Mouse (Mus musculus) kidney, postnatal 0 days (tissue): ENCODE measurements around the gene Zbtb39. TPM values are rescaled to one million over a fixed set of nuclear protein-coding genes. Genes with fewer than 3 reads are reported as not detected.

Experiments used
- ATAC-seq: fragments of 200-750 bp; cut with Nextera tagmentation; replicated peaks from 2 replicates; pipeline ENCODE4 v1.8.0; 2017; ENCODE audit warnings: low read depth, moderate number of reproducible peaks, moderate TSS enrichment, moderate library complexity; ENCODE audit not compliant: low FRiP score
- DNase-seq: peaks from one replicate; pipeline ENCODE4 v3.0.0-alpha.2; 2016; ENCODE audit warnings: low spot score
- H3K27ac ChIP-seq: fragments of 300-500 bp; sonication (generic); 2 replicates; pipeline ENCODE4 v1.5.1; 2014; ENCODE audit warnings: mild to moderate bottlenecking
- H3K27me3 ChIP-seq: fragments of 300-500 bp; sonication (generic); 2 replicates; pipeline ENCODE4 v1.6.1; 2014; ENCODE audit warnings: low read length, mixed read lengths; ENCODE audit not compliant: insufficient read depth
- H3K36me3 ChIP-seq: fragments of 300-500 bp; sonication (generic); 2 replicates; pipeline ENCODE4 v1.6.1; 2014; ENCODE audit warnings: low read length, mixed read lengths; ENCODE audit not compliant: insufficient read depth
- H3K4me1 ChIP-seq: fragments of 300-500 bp; sonication (generic); replicated peaks from 2 replicates; pipeline ENCODE4 v1.6.1; 2014; ENCODE audit warnings: antibody characterized with exemption, low read length, mixed read lengths; ENCODE audit not compliant: insufficient read depth
- H3K4me2 ChIP-seq: fragments of 300-500 bp; sonication (generic); 2 replicates; pipeline ENCODE4 v1.6.1; 2014; ENCODE audit warnings: mild to moderate bottlenecking, low read length, moderate library complexity, mixed read lengths
- H3K4me3 ChIP-seq: fragments of 300-500 bp; sonication (generic); replicated peaks from 2 replicates; pipeline ENCODE4 v1.5.1; 2014; ENCODE audit warnings: low read depth, low read length
- H3K9ac ChIP-seq: fragments of 300-500 bp; sonication (generic); 2 replicates; pipeline ENCODE4 v1.6.1; 2014; ENCODE audit warnings: low read depth, low read length
- H3K9me3 ChIP-seq: fragments of 300-500 bp; sonication (generic); replicated peaks from 2 replicates; pipeline ENCODE4 v1.6.1; 2016; ENCODE audit warnings: low read length, inconsistent platforms, mixed read lengths
- CTCF ChIP-seq: IDR thresholded peaks from 2 replicates; pipeline ENCODE4 v1.5.1; 2016; ENCODE audit warnings: antibody characterized with exemption, low read depth, mild to moderate bottlenecking, moderate library complexity
- WGBS: fragments of 180-500 bp; shearing (Covaris S2); extraction: QIAGEN DNeasy Blood & Tissue Kit; methylation state at CpG from one replicate; pipeline ENCODE4 v1.1.7; 2014; 5-methylcytosine and 5-hydroxymethylcytosine counted together
- polyA plus RNA-seq: library from polyadenylated mRNA; unstranded; fragments of >200 nt; fragmentation: Nextera tagmentation; extraction: Ambion mirVana; gene quantifications from 2 replicates; pipeline ENCODE4 v1.2.1, GENCODE M21; 2015

Zbtb39 gene
- polyA plus RNA-seq, 1 experiment from 2014 or later = 2.8 TPM

- Histone ChIP-seq H3K27ac (peak overlapping the region; percentile 92), H3K9ac (peak overlapping the region; percentile 98), H3K4me1 (no peaks in the 10 kb centered on the region), H3K4me3 (peak overlapping the region; percentile 97), H3K9me3 (no peaks in the 10 kb centered on the region), H3K36me3 (peaks cover 34% of the 10 kb centered on the region), H3K27me3 (no peaks in the 10 kb centered on the region), H3K4me2 (peak overlapping the region; percentile 69)
- no peak for TF ChIP-seq CTCF
- under 1% methylated on average over 48 of the region's 55 CpGs for WGBS
- DNase-seq (no peak), ATAC-seq (no peak; the same call in 1 of the 2 replicates)
Observed at GRCm38 (mm10) chr10:127739661-127740161, 373 bp downstream of the Zbtb39 start.

GRCm38 (mm10) chr10:127744661-127745060 is 5.3 kb downstream of the Zbtb39 start:
- DNase-seq = peak; percentile 68
- peak; percentile 2; the same call in 1 of the 2 replicates for ATAC-seq
- Histone ChIP-seq H3K27me3 (no peaks in the 10 kb centered on the region), H3K4me1 (peaks cover 8% of the 10 kb centered on the region; the same call in 1 of the 2 replicates), H3K27ac (no peak overlapping the region), H3K9me3 (no peaks in the 10 kb centered on the region), H3K4me2 (no peak overlapping the region), H3K9ac (no peak overlapping the region), H3K4me3 (no peak overlapping the region), H3K36me3 (peaks cover 43% of the 10 kb centered on the region)
- 80% methylated on average over 5 of the region's 5 CpGs for WGBS
- TF ChIP-seq CTCF = peak; percentile 76

- 59% methylated on average over 5 of the region's 5 CpGs for WGBS
- no peak overlapping the region for H3K4me3 ChIP-seq
- H3K27ac ChIP-seq = no peak overlapping the region
- H3K27me3 ChIP-seq = no peaks in the 10 kb centered on the region
- peaks cover 43% of the 10 kb centered on the region for H3K36me3 ChIP-seq
- no peaks in the 10 kb centered on the region for H3K9me3 ChIP-seq
- ATAC-seq = no peak
- no peak overlapping the region for H3K9ac ChIP-seq
- H3K4me1 ChIP-seq = peaks cover 13% of the 10 kb centered on the region; the same call in 1 of the 2 replicates
- H3K4me2 ChIP-seq = no peak overlapping the region
- TF ChIP-seq CTCF = no peak
- DNase-seq = no peak
Observed at GRCm38 (mm10) chr10:127745886-127746285, 6.5 kb downstream of the Zbtb39 start.

GRCm38 (mm10) chr10:127747254-127747653 is 7.9 kb downstream of the Zbtb39 start:
- Histone ChIP-seq H3K36me3 (peaks cover 33% of the 10 kb centered on the region), H3K9ac (no peak overlapping the region), H3K4me3 (no peak overlapping the region), H3K9me3 (no peaks in the 10 kb centered on the region), H3K27me3 (no peaks in the 10 kb centered on the region), H3K27ac (peak overlapping the region; percentile 20; the same call in 1 of the 2 replicates), H3K4me2 (no peak overlapping the region), H3K4me1 (peaks cover 13% of the 10 kb centered on the region; the same call in 1 of the 2 replicates)
- DNase-seq = no peak
- TF ChIP-seq CTCF = no peak
- ATAC-seq = no peak
- WGBS = 79% methylated on average over 8 of the region's 8 CpGs

GRCm38 (mm10) chr10:127748847-127749612 is 9.7 kb downstream of the Zbtb39 start:
- Histone ChIP-seq H3K9me3 (no peaks in the 10 kb centered on the region), H3K4me2 (peak overlapping the region; percentile 30), H3K27ac (peak overlapping the region; percentile 85), H3K4me3 (0 out of 2 replicates have a peak overlapping the region, but pooled peaks have one; percentile 4), H3K27me3 (no peaks in the 10 kb centered on the region), H3K4me1 (peaks cover 13% of the 10 kb centered on the region; the same call in 1 of the 2 replicates), H3K36me3 (peaks cover 15% of the 10 kb centered on the region), H3K9ac (0 out of 2 replicates have a peak overlapping the region, but pooled peaks have one; percentile 13)
- TF ChIP-seq CTCF = no peak
- peak; percentile 86 for DNase-seq
- 5% methylated on average over 8 of the region's 8 CpGs for WGBS
- ATAC-seq = peak; percentile 42

- Histone ChIP-seq H3K4me1 (peaks cover 23% of the 10 kb centered on the region; the same call in 1 of the 2 replicates), H3K4me3 (peak overlapping the region; percentile 20), H3K36me3 (peaks cover 7% of the 10 kb centered on the region), H3K4me2 (peak overlapping the region; percentile 30), H3K27ac (peak overlapping the region; percentile 85), H3K9me3 (no peaks in the 10 kb centered on the region), H3K27me3 (no peaks in the 10 kb centered on the region), H3K9ac (no peak overlapping the region)
- DNase-seq = no peak
- ATAC-seq = no peak
- 63% methylated on average over 24 of the region's 24 CpGs for WGBS
- TF ChIP-seq CTCF = no peak
Observed at GRCm38 (mm10) chr10:127750136-127750777, 10.9 kb downstream of the Zbtb39 start.
